Mouse (Mus musculus) ovary, postnatal 14 days (tissue): ENCODE data around the gene Abhd17c.
"Not testable (repeated sequence)": the region's sequence is repeated elsewhere in the genome, so short reads cannot be mapped to it uniquely, and the experiment has no call there.

Experiments
- DNase-seq: peaks from one replicate; pipeline ENCODE4 v3.0.0; 2022; ENCODE audit warnings: low spot score

The Abhd17c gene

DNA sequence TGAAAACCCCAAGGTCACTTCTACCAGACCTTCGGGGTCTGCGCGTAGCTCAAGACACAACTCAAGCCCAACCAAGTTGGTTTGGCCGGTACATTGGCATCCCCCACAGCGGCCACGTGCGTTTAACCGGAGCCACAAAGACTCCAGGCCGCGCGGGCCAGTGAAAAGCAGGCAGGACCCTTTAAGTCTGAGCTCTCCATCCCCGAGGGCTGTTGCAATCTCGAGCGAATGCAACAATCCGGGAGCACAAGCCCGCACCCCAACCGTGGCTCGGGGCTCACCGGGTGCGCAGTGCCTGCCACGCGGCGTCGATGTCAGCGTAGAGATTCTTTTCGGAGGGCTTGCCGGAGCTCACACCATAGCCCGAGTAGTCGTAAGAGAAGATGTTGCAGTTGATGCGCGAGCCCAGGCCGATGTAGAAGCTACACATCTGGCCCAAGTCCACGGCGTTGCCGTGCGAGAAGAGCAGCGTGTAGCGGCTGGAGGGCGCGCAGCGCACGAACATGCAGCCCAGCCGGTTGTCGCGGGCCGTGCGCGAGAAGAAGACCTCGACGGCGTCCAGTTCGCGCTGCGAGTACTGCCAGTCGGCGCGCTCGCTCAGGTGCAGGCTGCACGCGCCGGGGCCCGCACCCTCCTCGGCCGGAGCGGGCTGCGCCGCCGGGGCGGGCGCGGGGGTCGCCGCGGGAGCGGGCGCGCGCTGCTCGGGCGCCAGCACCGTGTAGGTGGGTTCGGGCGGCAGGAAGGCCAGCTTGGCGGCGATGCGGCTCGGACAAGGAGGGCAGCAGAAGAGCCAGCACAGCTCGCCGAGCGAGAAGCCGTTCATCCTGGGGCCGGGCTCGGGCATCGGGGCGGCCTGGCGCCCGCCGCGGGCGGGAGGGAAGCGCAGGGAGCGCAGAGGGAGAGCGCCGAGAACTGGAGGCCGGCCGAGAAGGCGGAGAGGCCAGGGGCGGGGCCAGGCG lies at the start of gene Abhd17c:
Gene Abhd17c (minus strand): TSS at position 893 of the 959 bp plus-strand sequence.
- peak; percentile 38 for DNase-seq

DNA sequence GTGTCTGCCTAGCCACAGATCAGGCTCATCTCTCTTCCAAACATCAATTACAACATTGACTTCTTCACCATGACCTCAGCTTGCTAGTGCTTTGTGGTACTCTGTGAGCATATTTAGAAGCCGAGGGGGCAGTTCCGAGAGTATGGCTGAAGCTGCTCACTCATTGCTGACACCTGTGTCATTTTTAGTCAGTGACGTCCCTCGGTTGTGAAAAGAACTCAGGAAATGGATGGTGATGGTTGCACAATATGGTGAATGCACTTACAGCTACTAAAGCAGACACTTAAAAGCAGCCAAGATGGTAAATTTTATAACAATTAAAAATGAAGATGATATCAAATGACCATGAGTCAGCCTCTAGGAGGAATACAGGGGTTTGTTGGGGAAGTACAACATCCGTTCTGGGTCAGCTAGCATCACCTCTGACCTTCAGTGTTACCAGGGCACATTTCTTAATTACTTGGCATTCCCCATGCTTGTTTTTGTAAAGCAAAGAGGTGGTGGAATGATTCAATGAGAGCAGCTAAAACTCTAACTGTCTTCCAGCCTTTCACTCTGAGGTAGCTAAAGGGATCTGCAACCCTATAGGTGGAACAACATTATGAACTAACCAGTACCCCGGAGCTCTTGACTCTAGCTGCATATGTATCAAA lies 45.6 kb upstream of the Abhd17c start:
- DNase-seq, result no peak

DNA sequence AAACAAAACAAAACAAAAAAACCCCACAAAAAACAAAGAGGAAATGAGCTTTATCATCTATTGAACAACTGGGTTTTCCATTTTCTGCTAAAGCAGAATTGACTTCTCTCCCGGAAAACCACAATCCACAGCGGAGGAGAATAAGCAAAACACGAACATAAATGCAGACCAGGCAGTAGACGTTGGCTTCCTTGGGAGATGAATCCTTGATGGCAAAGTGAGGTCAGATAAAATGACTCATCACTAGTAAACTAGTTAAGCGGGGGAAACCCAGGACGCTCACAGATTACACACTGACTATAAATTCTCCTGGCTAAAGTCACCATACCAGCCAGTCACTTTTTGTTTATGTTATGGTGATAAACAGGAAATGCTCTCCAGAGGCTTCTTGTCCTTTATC lies 44.5 kb upstream of the Abhd17c start:
- no peak for DNase-seq

DNA sequence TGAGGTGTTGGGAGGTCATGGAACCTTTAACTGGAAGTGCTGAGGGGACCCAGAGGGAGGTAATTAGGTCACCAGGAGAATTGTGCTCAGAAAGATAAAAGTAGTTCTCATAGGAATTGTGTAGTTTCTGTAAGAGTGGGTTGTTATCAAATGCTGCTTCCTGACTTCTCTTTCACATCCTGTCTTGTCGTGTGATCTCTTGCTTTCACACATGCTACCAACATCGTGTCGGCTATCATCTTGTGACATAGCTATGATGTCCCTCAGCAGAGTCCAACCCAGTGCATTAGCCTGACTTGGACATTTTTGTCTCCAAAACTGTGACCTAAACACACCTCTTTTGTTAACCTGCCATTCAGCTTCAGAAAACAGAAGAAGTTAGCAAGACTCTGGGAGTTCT lies 40.6 kb upstream of the Abhd17c start:
- no peak for DNase-seq

DNA sequence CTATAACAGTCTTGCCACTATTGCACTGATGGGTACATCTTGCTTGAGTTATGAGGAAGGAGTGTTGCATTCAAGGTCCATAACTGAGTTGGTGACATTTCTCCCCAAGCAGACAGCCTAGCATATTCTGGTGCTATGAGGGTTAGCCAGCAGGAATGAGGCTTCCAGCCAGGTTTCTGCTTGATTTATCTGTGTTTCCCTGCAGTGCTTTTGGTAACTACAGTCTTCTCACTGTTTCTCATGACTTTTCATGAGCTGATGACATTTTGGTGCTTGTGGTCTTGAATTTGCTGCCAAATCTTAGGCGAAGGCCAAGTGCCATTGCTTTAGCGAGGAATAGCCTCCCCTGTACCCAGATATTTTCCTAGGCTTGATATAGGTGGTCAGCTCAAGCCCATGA lies 39.8 kb upstream of the Abhd17c start:
- DNase-seq, result no peak

DNA sequence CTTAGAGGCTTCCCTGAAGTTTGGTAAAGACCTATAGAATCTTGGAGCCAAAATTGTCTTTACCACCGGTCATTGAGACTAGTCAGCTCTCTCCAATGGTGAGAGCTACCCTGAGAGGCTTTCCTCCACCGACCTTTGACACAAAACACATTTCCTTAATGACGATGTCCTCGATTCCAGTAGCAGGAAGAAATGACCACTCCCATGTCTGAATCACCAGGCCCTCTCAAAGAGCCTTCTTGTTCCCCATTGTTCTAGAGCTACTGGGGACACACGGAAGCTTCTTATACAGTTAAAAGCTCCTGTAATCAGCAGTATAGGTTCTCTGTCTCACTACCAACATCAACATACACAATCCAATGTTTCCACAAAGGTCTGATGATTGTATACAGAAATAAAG lies 36.5 kb upstream of the Abhd17c start:
- no peak for DNase-seq

DNA sequence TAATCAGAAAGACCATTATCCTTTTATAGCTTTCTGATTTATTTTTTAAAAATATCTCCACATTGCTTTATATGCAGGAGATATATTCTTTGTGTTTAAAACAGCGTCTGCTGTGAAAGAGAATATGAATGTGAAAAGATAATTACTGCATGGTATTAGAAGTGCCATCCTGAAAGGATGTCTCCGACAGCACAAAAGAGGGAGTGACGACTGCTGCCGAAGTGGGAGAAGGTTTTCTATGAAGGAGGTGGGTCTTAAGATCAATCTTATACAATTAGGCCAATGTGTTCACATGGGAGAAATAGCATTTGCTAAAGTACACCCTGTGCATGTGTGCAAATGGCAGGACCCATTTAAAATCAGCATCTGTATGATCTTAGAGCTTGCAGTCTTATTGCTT lies 33.5 kb upstream of the Abhd17c start:
- DNase-seq, result no peak

DNA sequence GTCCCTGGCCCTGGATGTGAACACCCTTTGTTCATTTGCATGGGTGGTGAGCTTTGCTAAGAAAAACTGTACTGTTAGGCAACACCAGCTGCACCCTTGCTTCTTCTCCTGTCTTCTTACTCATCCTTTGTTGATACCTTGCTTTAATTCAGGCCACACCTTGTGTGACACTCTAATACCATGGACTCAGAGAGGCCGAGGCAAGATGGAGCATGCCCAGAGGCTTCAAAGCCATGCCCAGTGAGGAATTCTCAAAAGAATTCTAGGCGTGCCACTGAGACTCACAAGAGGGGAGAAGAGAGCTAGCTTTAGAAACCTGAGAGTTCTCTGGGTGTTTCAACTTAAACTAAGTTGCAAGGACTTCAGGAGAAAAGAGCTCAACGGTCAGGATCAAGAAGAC lies 33.0 kb upstream of the Abhd17c start:
- DNase-seq, result no peak

DNA sequence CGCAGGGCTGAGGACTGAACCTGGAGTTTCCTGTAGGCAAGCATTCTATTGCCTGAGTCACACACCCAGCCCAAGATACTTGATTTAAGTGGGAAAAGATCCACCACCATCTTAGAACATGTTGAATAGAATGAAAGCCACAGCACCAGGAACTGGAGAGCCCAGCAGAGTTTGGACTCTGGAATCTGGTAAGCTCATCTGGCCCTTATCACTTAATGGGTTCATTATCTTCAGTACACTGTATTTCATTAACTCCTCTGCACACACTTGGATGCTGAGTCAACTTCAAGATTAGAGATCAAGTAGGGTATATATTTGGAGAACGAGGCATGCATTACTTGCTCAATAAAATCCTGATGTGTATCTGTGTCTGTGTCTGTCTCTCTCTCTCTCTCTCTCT lies 27.1 kb upstream of the Abhd17c start:
- not testable (repeated sequence) for DNase-seq

DNA sequence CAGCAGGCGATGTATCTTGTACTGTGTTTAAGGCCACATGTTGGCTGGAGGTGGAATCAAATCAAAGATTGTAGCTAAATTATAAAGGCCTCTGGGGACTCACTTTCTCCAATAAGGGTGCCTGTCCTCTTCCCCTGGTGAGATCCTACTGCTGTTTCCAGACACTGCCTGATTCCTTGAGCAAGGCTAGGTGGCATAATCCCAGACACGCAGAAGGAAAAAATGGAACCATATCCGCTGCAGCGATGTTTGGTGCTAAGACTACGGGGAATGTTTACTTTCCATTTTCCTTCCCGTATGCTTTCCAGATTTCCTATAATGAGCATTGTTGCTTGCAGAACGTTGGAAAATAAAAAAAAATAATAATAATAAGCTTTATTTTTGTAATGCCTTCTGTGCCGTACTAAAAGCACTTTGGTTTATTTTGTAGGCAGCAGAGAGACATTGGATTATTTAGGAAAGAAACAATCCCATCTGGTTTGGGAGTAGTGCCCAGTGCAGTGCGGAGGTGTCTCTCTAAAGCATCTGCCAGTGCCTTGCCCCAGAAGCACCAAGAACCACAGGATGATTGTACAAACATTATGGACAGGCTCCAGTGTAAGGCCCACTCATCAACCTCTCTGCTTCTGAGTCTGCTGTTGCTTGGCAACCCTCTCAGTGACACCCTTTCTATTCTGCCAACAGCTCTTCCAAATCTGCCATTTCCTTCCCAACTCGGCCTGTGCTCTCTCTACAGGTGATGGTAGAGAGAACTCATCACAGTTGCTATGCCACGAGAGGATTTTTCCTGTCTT lies 23.2 kb upstream of the Abhd17c start:
- DNase-seq, result no peak

DNA sequence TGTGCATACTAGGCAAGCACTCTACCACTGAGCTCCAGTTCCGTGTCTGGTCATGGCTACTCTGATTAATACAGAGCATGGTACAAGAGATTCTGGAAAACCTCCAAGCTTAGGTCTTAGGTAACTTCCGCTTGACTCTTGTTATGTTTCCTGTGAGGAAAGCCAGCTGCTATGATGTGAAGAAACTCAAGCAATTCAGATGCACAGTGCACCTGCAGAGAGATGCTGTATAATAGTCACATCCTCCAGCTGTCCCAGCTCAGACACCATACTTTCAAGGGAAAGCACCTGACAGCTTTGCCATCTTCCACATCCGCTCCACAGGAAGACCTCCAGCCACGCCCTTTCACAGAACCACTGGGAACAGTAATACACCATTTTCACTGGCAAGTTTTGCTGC lies 21.7 kb upstream of the Abhd17c start:
- DNase-seq, result no peak

DNA sequence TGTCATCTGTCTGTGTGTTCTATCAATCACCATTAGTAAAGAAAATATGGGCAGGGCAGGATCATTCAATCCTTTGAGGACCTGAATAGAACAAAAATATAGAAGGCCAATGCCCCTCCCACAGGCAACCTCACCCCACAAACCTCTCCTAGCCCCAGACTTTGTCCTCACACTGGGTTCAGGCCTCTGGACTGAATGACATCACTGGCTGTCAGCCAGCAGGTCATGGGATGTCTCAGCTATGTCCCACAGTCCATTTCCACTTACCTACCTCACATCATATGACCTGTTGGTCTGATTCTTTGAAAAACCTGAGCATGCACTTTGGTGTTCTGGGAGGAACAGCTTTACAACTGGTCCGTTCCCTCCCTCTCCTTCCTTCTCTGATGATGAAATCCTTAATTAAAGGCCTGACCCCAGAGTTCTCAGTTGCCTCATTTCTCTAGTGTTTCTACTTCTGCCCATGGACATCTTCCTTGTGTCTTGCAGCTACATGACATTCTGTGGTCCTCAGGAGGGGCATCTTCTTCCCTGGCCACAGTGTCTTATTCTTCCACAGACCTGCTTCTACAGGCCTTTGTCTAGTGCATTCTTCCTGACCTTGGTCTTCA lies 19.6 kb upstream of the Abhd17c start:
- DNase-seq, result no peak

DNA sequence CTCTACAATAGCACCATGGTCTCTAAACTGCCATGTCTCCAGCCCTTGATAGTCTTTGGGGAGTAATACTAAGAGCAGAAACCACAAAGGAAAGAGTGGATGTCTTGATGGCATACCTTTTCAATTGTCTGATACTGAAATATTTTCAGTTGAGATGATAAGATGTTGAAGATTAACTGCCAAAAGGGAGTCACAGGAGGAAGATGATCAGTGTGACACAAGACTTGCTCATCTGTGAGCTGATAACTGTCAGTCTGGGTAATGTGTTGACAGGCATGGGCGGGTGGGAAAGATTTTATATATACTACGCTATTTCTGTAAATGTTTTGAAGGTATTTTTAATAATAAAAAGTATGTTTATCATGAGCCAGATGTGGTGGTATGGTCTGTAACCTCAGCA lies 16.7 kb upstream of the Abhd17c start:
- DNase-seq, result no peak

DNA sequence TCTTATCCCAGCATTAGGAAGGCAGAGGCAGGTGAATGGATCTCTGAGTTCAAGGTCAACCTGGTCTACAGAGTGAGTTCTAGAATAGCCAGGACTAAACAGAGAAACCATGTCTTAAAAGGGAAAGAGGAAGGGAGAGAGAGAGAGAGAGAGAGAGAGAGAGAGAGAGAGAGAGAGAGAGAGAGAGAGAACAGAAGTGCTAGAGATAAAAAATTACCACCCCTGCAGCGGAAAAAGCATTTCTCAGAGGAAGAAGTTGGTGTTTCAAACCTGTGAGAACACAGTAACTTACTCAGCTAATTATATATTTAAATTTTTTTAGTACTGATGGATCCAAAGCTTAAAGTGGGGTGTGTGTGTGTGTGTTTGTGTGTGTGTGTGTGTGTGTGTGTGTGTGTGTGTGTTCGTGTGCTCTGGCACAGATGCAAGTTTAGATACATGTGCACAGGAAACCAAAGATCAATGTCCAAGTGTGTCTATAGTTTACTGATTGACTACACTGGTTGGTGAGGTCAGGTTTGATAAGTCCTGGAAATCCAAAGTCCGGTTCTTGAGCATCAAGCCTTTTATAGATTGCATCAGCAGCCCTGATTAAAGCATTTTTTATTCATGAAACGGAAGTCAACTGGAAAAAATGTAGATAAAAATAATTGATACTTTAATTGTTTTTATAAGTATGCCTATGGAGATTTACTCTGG lies 15.2 kb upstream of the Abhd17c start:
- no peak for DNase-seq

DNA sequence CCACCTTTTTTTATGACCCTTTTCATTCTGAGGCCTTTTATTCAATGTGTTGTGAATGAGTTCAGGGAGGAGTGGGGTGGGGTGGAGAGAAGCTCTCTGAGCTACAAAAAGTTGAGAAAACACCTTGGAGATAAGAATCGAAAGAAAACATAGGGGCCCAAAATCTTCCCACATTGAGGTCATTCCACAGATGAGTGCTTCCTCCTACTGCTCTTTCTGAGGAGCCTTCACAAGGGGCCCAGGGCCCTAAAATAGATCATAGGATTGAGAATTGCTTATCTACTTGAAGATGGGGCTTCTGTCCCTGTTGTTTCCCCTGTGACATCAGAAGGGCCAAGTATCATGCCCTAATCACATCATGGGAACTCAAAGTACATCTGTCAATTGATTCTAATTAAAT lies 14.3 kb upstream of the Abhd17c start:
- DNase-seq, result no peak

DNA sequence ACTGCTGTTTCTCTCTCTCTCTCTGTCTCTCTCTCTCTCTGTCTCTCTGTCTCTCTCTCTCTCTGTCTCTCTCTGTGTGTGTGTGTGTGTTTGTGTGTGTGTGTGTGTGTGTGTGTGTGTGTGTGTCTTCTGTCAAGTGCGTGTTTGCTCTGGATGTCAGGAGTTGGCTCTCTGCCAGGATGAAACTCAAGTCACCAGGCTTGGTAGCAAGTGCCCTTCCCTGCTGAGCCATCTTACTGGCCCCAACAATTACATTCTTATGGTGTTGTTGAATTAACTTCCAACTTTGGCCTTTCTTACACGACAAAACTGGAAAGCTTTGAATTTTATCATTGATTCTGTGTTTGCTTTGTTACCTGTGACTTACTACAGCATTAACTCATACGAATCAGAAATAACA lies 13.6 kb upstream of the Abhd17c start:
- no peak for DNase-seq

DNA sequence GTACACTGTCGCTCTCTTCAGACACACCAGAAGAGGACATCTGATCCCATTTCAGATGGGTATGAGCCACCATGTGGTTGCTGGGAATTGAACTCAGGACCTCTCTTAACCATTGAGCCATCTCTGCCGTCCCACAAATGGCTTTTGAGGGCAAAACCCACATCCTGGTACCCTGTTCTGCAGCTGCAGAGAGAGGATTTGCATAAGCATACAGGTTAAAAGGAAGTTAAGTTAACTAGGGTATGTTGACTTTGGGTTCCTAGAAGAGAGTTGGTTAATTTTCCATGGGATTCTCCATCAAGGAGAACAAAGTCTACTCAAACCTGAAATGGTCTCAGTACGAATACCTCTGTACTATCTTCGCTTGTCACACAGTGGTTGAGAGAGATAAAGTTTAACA lies 13.2 kb upstream of the Abhd17c start:
- DNase-seq, result no peak

DNA sequence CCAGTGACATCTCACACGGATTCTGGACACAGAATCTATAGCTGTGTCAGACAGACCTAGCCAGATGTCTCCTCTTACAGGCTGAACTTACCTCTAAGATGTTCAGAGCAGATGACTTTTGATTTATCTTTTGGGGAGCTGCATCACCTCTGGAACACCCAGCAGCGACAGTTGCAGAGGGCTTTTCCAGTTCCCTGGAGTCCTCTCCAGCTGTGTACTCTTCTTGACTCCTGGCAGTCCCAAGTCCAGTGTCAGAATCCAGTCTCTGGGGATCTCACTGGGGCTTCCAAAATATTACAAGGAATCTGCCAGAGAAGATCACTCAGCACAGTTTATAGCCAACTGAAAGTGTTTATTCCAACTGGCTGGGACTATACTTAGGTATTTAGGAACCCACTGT lies 12.7 kb upstream of the Abhd17c start:
- no peak for DNase-seq

DNA sequence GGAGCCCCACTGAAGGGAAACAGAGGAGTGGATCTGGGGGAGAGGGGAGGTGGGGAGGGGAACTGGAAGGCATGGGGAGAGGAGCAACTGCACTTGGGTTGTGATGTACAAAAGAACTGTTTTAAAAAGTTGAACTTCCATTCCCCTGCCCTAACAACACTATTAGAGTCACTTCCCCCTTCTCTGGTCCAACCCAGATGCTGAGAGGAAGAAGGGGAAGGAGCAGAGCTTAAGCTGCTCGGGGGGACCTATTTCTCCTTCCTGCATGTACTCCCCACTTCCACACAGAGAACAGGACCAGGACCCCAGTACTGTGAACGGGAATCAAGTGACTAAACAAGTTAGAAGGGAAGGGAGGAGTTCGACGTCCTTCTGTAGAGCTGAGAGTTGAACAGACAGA lies 11.9 kb upstream of the Abhd17c start:
- DNase-seq, result no peak

DNA sequence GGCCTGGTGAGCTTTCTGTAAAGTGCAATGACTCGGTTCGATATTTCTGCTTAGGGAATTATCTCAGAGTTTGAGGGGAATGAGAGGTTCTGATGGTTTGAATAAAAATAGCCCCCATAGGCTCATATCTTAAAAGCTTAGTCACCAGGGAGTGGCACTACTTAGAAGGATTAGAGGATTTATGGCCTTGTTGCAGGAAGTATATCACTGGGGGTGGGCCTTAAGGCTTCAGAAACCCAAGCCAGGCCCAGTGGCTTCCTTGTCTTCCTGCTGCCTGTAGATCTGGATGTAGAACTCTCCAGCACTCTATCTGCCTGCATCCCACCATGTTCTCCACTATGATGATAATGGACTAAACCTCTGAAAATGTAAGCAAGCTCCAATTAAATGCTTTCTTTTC lies 7.7 kb upstream of the Abhd17c start:
- no peak for DNase-seq

DNA sequence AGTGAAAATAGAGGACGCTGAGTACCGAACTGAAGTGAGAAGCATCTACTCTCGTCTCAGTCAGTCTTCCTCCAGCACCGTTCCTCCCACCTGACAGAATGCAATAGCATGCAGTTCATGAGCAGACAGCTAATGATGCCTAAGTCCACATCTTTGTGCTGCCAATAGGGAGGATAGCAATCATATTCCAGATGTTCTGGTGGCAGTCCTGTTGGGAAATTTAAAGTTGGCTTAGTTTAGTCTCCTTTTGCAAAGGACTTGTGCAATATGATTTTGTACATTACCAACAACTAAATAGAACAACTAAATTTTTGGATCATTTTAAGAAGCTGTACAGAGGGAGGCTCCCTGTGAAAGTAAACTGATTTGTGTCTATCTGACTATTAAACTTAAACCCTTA lies 2.1 kb upstream of the Abhd17c start:
- no peak for DNase-seq

DNA sequence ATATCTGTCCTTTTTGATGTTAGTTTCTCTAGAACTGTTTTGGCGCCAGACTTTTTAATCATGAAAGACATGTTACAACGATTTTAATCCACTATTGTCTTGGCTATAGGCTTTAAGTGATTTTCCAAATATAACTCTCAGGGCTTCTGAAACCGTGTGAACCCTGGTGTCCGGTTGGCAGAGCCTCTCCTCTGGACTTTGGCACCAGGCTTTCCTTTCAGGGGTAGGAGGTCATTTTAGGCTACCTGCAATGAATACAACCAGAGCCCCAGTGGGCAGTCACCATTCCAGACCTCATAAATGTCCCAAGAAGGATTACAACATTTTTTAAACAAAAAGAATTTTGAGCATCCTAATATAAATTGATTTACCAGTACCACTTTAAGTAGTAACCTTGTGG lies 1.1 kb upstream of the Abhd17c start:
- DNase-seq, result no peak
